Mouse (Mus musculus) cerebellum, adult 2 months (tissue): ENCODE measurements around the gene Atad1. TPM values are rescaled to one million over a fixed set of nuclear protein-coding genes. Genes with fewer than 3 reads are reported as not detected.

ENCODE experiments used
- DNase-seq, 2 experiments: peaks; one replicate each; pipeline ENCODE4 v3.0.0; 2021
- H3K27ac ChIP-seq: fragments of 200-500 bp; 2 replicates; pipeline ENCODE4 v1.5.1; 2012; ENCODE audit warnings: low read length, control low read depth, inconsistent platforms; ENCODE audit not compliant: insufficient read depth
- H3K27me3 ChIP-seq: fragments of 200-500 bp; 2 replicates; pipeline ENCODE4 v1.6.1; 2012; ENCODE audit warnings: inconsistent platforms, mild to moderate bottlenecking, low read length, moderate library complexity; ENCODE audit not compliant: control insufficient read depth, insufficient read depth
- H3K4me1 ChIP-seq: fragments of 200-500 bp; 2 replicates; pipeline ENCODE4 v1.6.1; 2011; ENCODE audit warnings: low read length; ENCODE audit not compliant: control insufficient read depth, insufficient read depth
- H3K4me3 ChIP-seq: fragments of 200-500 bp; replicated peaks from 2 replicates; pipeline ENCODE3; 2011; ENCODE audit warnings: mild to moderate bottlenecking, low read depth, low read length, control low read depth; ENCODE audit not compliant: insufficient read depth
- CTCF ChIP-seq: fragments of 200-500 bp; IDR thresholded peaks from 2 replicates; pipeline ENCODE4 v1.5.1; 2011; ENCODE audit warnings: low read depth, mild to moderate bottlenecking, control low read depth, low read length, moderate library complexity, borderline replicate concordance; ENCODE audit not compliant: insufficient read depth
- POLR2A ChIP-seq: fragments of 200-500 bp; IDR thresholded peaks from 2 replicates; pipeline ENCODE4 v1.6.1; 2011; ENCODE audit warnings: low read length, control low read depth, borderline replicate concordance; ENCODE audit not compliant: insufficient read depth
- WGBS: fragments of 180-500 bp; shearing (Covaris S2); methylation state at CpG from one replicate; pipeline ENCODE4 v1.1.7; 2018; 5-methylcytosine and 5-hydroxymethylcytosine counted together
- polyA plus RNA-seq: library from polyadenylated mRNA; depleted of rRNA; stranded (reverse); fragments of >200 nt; gene quantifications from 2 replicates; pipeline ENCODE4 v1.2.3, GENCODE M21; 2012

Atad1 gene
- polyA plus RNA-seq, 1 experiment, result 77.2 TPM

DNA sequence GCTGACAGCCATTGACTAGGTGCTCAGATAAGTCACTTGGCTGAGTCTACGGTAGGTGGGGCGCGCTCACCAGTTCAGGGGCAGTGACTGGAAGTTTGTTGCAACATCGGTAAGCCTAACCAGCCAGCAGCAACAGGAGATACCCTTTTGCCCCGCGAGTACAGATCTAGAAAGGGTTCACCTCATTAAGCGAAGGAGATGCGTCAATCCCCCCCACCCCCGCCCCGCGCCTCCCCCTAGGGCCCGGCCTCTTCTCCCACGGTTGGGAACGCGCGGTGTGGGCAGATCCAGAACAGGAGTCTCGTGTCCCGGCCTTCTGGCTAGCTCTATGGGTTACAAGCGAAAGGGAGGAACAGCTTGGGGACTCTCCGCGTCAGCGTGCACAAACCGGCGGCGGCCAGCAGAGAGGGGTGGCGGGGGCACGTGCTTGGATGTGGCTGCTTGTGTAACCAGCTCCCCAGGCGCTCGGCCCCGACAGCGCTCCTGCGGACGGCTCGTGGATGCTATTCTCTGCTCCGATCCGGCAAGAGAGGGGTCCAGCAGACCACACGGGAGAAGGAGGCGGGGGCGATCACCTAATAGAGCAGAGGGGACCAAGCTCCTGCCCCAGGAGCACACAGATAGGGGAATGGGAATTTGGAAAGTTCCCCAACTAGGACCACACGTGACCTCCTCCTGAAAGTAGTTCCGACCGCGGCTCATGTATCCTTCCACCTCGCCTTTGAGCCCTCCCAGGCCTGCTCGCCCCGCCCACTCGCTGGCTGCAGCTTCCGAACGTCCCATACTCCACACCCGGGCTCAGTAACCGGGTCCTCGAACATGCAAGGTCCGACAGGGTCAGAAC is 16.4 kb upstream of the Atad1 start:
- H3K4me1 ChIP-seq, result peaks cover 6% of the 10 kb centered on the region
- no peak for TF ChIP-seq CTCF
- peak; percentile 82 for TF ChIP-seq POLR2A
- under 1% methylated on average over 53 of the region's 53 CpGs for WGBS
- H3K4me3 ChIP-seq, result peak overlapping the region; percentile 91
- no peaks in the 10 kb centered on the region for H3K27me3 ChIP-seq
- H3K27ac ChIP-seq, result peak overlapping the region; percentile 100
- DNase-seq, result peak; percentile 97 to 98

DNA sequence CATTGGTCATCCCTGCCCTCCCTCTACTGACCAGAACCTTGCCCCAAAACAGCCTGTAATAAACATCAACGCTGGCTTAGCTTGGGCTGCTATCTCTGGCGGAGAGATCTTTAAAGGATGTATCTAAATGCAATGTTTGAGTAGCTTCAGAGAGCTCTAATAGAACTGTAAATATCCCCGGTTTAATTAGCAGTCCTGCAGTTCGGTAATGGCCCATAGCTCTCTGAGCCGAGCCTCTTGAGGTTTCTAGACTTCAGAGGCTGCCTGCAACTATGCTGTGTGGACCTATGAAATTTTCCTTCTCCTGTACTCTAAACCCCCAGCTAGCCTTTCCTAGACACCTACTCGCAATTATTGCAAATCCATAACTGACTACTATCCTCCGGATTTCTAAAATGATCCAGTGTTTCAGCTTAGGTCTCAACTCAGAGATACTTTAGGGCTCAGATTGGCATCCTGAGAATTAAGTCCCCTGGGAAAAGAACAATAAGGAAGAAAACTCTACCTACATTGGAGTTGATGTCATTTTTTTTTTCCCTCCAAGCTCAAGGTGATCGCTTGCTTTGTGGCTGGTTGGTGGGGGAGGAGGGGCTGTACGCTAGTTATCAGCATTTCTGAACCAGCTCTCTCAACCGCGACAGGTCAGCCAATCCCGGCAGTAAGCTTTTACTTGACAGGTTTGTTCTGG is 15.7 kb upstream of the Atad1 start:
- TF ChIP-seq POLR2A (no peak), CTCF (no peak)
- Histone ChIP-seq H3K4me1 (peaks cover 6% of the 10 kb centered on the region), H3K27me3 (no peaks in the 10 kb centered on the region), H3K27ac (peak overlapping the region; percentile 100), H3K4me3 (peak overlapping the region; percentile 91)
- peak; percentile 36 to 42 for DNase-seq
- WGBS, result 6% methylated on average over 12 of the region's 12 CpGs

DNA sequence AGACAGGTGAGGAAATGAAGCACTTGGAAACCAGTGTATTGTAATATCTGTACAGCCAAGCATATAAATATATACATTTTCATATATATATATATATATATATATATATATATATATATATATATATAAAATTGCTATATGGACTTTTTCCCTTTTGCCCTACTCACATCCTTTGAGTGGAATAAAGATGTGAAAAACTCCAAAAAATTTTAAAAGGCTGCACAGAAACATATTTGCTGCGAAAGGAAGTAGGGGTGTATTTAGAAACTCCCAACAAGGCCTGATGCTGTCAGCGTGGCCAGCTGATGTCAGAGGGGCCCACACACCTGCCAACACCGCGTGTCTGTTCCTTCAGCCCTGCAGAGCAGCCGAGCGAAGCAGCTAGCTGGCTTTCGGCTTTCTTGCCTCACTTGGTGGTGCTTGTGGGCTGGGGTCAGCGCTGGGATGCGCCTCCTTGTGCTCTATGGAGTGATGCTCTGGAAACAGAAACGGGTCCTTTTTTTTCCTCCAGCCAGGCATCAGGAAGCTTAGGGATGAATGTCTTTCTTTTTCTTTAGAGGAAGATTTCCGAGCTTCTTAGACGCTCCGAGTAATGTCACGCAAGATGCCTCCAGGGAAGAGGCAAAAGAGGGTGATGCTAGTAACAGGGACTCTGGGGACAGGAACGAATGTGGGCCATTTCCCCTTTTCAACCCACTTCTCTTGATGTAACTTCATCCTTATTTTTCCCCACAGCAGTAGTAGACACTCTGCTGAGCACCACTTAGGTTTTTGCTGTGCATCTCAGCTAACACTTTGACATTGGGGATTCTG is 14.8 kb upstream of the Atad1 start:
- WGBS, result 35% methylated on average over 15 of the region's 15 CpGs
- TF ChIP-seq POLR2A, result no peak
- TF ChIP-seq CTCF, result no peak
- H3K27me3 ChIP-seq, result no peaks in the 10 kb centered on the region
- H3K27ac ChIP-seq, result peak overlapping the region; percentile 100; the same call in 1 of the 2 replicates
- DNase-seq, result peak; percentile 28 to 47
- H3K4me3 ChIP-seq, result peak overlapping the region; percentile 30
- peaks cover 6% of the 10 kb centered on the region for H3K4me1 ChIP-seq

DNA sequence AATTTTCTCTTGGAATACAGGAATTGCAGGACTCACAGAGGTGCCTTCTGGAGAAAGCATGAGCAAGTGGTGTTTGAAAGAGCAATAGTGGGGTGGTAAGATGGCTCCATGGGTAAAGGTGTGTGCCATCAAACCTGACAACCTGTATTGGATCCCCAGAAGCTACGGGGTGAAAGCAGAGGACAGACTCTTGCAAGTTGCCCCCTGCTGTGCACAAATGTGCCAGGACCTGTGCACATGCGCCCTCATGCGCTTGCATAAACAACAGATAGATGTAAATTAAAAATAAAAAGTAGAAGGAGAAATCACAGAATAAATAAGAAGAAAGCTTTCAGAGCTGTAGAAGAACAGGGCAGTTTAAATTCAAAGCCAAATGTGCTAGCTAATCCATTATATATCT is 13.8 kb upstream of the Atad1 start:
- H3K4me1 ChIP-seq, result peaks cover 6% of the 10 kb centered on the region
- H3K27me3 ChIP-seq, result no peaks in the 10 kb centered on the region
- 52% methylated on average over 3 of the region's 3 CpGs for WGBS
- no peak overlapping the region for H3K27ac ChIP-seq
- DNase-seq, result peak in 1 of 2 experiments; percentile 26
- TF ChIP-seq CTCF (no peak), POLR2A (no peak)
- no peak overlapping the region for H3K4me3 ChIP-seq

DNA sequence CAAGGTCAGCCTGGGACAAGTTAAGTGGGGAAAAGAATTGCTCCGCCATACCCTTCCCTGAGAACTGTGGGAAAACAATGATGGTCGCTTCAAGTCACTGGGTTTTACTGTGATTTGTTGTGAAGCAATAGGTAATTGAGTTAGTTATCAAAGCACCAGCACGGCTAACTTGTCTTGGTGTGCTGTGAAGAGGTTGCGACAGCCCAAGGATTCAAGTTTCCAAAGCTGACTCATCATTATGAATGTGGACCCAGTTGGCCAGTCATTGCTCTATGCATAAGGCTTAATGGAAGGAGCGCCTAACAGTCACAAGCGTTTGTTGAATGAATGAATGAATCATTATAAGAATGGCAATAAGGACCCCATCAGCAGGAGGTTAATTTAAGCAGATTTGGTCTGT is 12.8 kb upstream of the Atad1 start:
- H3K4me1 ChIP-seq, result peaks cover 6% of the 10 kb centered on the region
- H3K27ac ChIP-seq, result no peak overlapping the region
- no peak for TF ChIP-seq POLR2A
- TF ChIP-seq CTCF, result no peak
- no peaks in the 10 kb centered on the region for H3K27me3 ChIP-seq
- DNase-seq, result no peak
- no peak overlapping the region for H3K4me3 ChIP-seq
- WGBS, result 96% methylated on average over 6 of the region's 6 CpGs

DNA sequence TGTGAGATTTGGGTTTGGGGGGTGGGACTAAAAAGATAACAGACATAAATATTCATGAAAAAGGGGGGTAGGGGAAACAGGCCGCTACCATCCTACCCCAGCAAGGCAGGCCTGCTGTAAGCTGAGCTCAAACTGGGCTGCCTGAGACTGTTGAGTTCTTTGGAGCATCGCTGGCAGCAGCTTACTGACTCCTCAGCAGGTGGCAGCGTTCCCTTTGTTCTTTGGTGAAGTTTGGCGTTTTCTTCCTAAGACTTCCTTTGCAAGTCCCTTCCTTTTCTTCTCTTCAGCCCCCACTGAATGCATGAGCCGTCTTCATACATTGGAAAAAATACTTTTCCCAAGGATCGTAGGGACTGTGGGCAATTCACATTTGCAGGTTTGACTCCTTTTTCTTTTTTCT is 9.8 kb upstream of the Atad1 start:
- no peak for DNase-seq

DNA sequence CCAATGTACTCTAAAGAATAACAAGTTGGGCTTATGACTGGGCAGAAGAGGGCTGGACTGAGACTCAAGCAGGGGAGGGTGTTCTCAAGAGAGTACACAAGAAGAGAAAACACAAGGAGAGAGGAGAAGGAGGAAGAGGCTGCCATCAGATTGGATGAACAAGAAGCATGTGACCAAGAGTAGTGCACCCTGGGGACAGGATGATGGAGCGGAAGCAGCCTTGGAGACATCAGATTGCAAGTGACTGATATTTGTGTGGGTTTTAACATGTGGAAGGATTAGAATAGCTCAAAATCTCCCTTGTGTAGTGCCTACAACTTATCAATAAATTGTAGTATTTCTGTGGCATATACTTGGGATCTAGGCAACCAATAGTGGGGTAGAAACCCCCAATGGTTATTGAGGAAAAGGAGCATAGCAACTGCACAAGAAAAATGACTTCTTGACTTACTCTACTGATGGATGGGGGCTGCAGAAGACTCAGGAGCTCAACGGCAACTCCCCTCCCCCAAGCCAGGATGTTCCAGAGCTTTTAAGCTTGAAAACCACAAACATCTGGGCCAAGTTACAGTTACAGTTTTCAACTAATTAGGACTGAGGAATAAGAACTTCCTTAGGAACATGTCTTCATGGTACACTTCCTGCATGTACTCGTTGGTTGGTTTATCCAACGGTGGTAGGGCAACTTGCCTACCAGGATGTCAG is 1.2 kb upstream of the Atad1 start:
- Histone ChIP-seq H3K27me3 (no peaks in the 10 kb centered on the region), H3K4me3 (no peak overlapping the region), H3K4me1 (no peaks in the 10 kb centered on the region), H3K27ac (no peak overlapping the region)
- TF ChIP-seq POLR2A (no peak), CTCF (no peak)
- WGBS, result 90% methylated on average over 4 of the region's 4 CpGs
- DNase-seq, result no peak

More for the DNA sequence above, 9.8 kb upstream of the Atad1 start:
- H3K4me1 ChIP-seq, result peaks cover 2% of the 10 kb centered on the region; the same call in 1 of the 2 replicates
- TF ChIP-seq CTCF (no peak), POLR2A (no peak)
- H3K27ac ChIP-seq, result no peak overlapping the region
- 33% methylated on average over 6 of the region's 6 CpGs for WGBS
- H3K27me3 ChIP-seq, result no peaks in the 10 kb centered on the region
- no peak overlapping the region for H3K4me3 ChIP-seq
